Mouse (Mus musculus) monocyte, adult 5-6 weeks (primary cell): ENCODE measurements around the gene Pxdc1. TPM values are rescaled to one million over a fixed set of nuclear protein-coding genes. Genes with fewer than 3 reads are reported as not detected.

Experiments
- ATAC-seq: fragments of 153-309, 156-312 bp; replicated peaks from 2 replicates; pipeline ENCODE4 v1.8.0; 2017; ENCODE audit warnings: mild to moderate bottlenecking; ENCODE audit not compliant: low TSS enrichment, insufficient number of reproducible peaks, severe bottlenecking, poor library complexity, low FRiP score
- total RNA-seq: library from RNA; stranded (forward); fragments of 200-1000, 200-491, 200-594 nt; gene quantifications from 3 replicates; pipeline ENCODE4 v1.2.3, GENCODE M21; 2017

The Pxdc1 gene
- total RNA-seq, 1 experiment from 2014 or later, result 2.8 TPM

GRCm38 (mm10) chr13:34609711-34610110, 43.6 kb downstream of the Pxdc1 start:
- no peak for ATAC-seq

- ATAC-seq, result no peak
These were observed 46.2 kb downstream of the Pxdc1 start for GRCm38 (mm10) chr13:34607079-34607478.

- ATAC-seq, result no peak
These were observed 47.4 kb downstream of the Pxdc1 start for GRCm38 (mm10) chr13:34605884-34606283.

- no peak for ATAC-seq
These were observed 48.1 kb downstream of the Pxdc1 start for GRCm38 (mm10) chr13:34605206-34605605.

GRCm38 (mm10) chr13:34604406-34604805, 48.9 kb downstream of the Pxdc1 start:
- ATAC-seq, result no peak

- ATAC-seq, result no peak
These were observed 50.5 kb downstream of the Pxdc1 start for GRCm38 (mm10) chr13:34602757-34603156.

- ATAC-seq, result no peak
These were observed 56.5 kb downstream of the Pxdc1 start for GRCm38 (mm10) chr13:34596797-34597196.

Other genes starting within 250 kb of the Pxdc1 start
- not detected in 3 replicates for gene Fam50b, start 81.4 kb upstream of the Pxdc1 start, total RNA-seq
- gene Prpf4b, start 221.8 kb upstream of the Pxdc1 start, total RNA-seq, result 177 to 290 TPM (median 189 TPM) in 3 replicates